In genomic region chr10:110158122-110158521, GRCm38 (mm10) we compare ENCODE assay signal across 19 mouse cellular contexts.
"Had no signal": no experiment of that assay in that cellular context is flagged by ENCODE, and none has a peak within 500 bp of the region (broad histone marks: within the 10 kb centered on the region; RNA-seq: fewer than 3 reads in every experiment).

No protein-coding gene starts in this region.

- H3K27ac ChIP-seq: liver, embryonic 13.5 days; liver, embryonic 15.5 days; macrophage; midbrain, embryonic 12.5 days; neural tube, embryonic 15.5 days had no signal

- H3K36me3 ChIP-seq: liver, embryonic 13.5 days; liver, embryonic 15.5 days; midbrain, embryonic 12.5 days; neural tube, embryonic 13.5 days; neural tube, embryonic 15.5 days had no signal

- ATAC-seq: liver, postnatal 0 days had no signal

- H3K9me3 ChIP-seq: liver, embryonic 13.5 days; liver, embryonic 15.5 days; midbrain, embryonic 12.5 days; neural tube, embryonic 13.5 days; neural tube, embryonic 15.5 days had no signal

- DNase-seq: liver, embryonic 13.5 days; liver, postnatal 0 days; lung, embryonic 14.5 days; lung, postnatal 14 days; retina, postnatal 1 day; right cerebral cortex, adult 18-20 months; right cerebral cortex, postnatal 25 days; right cerebral cortex, postnatal 4 days; spleen, adult 18-20 months; thymus, adult 18-20 months; thymus, postnatal 14 days; thymus, postnatal 36 days had no signal

- H3K4me1 ChIP-seq: liver, embryonic 13.5 days; liver, embryonic 15.5 days; megakaryocyte, embryonic 14.5 days; midbrain, embryonic 12.5 days had no signal

- H3K27me3 ChIP-seq: liver, embryonic 13.5 days; liver, embryonic 15.5 days; megakaryocyte, embryonic 14.5 days; midbrain, embryonic 12.5 days; neural tube, embryonic 13.5 days; neural tube, embryonic 15.5 days had no signal

- H3K9ac ChIP-seq: liver, embryonic 13.5 days; liver, embryonic 15.5 days; liver, postnatal 0 days; lung, embryonic 14.5 days; midbrain, embryonic 12.5 days; neural tube, embryonic 13.5 days; neural tube, embryonic 15.5 days had no signal

- H3K4me2 ChIP-seq: liver, embryonic 11.5 days; liver, embryonic 13.5 days; liver, embryonic 15.5 days; lung, embryonic 14.5 days; midbrain, embryonic 12.5 days; neural tube, embryonic 13.5 days; neural tube, embryonic 15.5 days had no signal

- H3K4me3 ChIP-seq: liver, embryonic 13.5 days; liver, embryonic 15.5 days; megakaryocyte, embryonic 14.5 days; midbrain, embryonic 12.5 days; neural tube, embryonic 13.5 days; neural tube, embryonic 15.5 days had no signal
